Mouse (Mus musculus) MEL (cell line): Measurements from ENCODE around the gene Wdr70. TPM values are rescaled to one million over a fixed set of nuclear protein-coding genes. Genes with fewer than 3 reads are reported as not detected.
A peak's percentile ranks its signal among the peaks of the same experiment; 100 is the strongest.

Experiments used
- DNase-seq: peaks from one replicate; pipeline ENCODE4 v3.0.0; 2011; ENCODE audit warnings: low read depth, low spot score
- H3K27ac ChIP-seq: 2 replicates; pipeline ENCODE4 v1.5.1; 2012; ENCODE audit warnings: low read depth, mild to moderate bottlenecking, control low read depth, low read length, moderate library complexity; ENCODE audit not compliant: control insufficient read depth
- H3K27me3 ChIP-seq, 2 experiments: fragments of 150-350 bp in 1 of 2; sonication (generic) in 1 of 2; 2 replicates each; pipeline ENCODE4 v1.6.1; 2012; ENCODE audit warnings: low read length in 2 of 2, mild to moderate bottlenecking in 2 of 2, improper control_type of control experiment in 1 of 2, moderate library complexity in 1 of 2; ENCODE audit not compliant: insufficient read depth in 2 of 2, control insufficient read depth in 1 of 2
- H3K36me3 ChIP-seq, 2 experiments: 2 replicates each; pipeline ENCODE4 v1.6.1; 2012 to 2014; ENCODE audit warnings: low read length in 2 of 2, improper control_type of control experiment in 1 of 2, inconsistent platforms in 1 of 2, mild to moderate bottlenecking in 1 of 2; ENCODE audit not compliant: insufficient read depth in 2 of 2, control insufficient read depth in 1 of 2
- H3K4me1 ChIP-seq, 2 experiments: fragments of 150-350 bp in 1 of 2; sonication (generic) in 1 of 2; 2 replicates each; pipeline ENCODE4 v1.6.1; 2012; ENCODE audit warnings: low read length in 2 of 2, improper control_type of control experiment in 1 of 2, mild to moderate bottlenecking in 1 of 2; ENCODE audit not compliant: insufficient read depth in 2 of 2, control insufficient read depth in 1 of 2
- H3K4me3 ChIP-seq, 2 experiments: fragments of 150-350 bp in 1 of 2; sonication (generic) in 1 of 2; 2 replicates each; pipeline ENCODE4 v1.5.1; 2012; ENCODE audit warnings: low read depth in 2 of 2, low read length in 2 of 2, mild to moderate bottlenecking in 2 of 2, moderate library complexity in 2 of 2, control low read depth in 1 of 2, improper control_type of control experiment in 1 of 2; ENCODE audit not compliant: control insufficient read depth in 1 of 2, insufficient read depth in 1 of 2
- H3K79me2 ChIP-seq: 2 replicates; pipeline ENCODE4 v1.6.1; 2012; ENCODE audit warnings: mild to moderate bottlenecking, low read length, moderate library complexity; ENCODE audit not compliant: control insufficient read depth, poor library complexity, insufficient read depth
- H3K9ac ChIP-seq: 2 replicates; pipeline ENCODE4 v1.6.1; 2012; ENCODE audit warnings: low read depth, mild to moderate bottlenecking, control low read depth, low read length, moderate library complexity; ENCODE audit not compliant: control insufficient read depth, poor library complexity, severe bottlenecking
- H3K9me3 ChIP-seq: fragments of 150-350 bp; sonication (generic); replicated peaks from 2 replicates; pipeline ENCODE4 v1.6.1; 2012; ENCODE audit warnings: mild to moderate bottlenecking, low read length, improper control_type of control experiment, moderate library complexity; ENCODE audit not compliant: insufficient read depth
- BHLHE40 ChIP-seq: IDR thresholded peaks from 2 replicates; pipeline ENCODE4 v1.6.1; 2012; ENCODE audit warnings: low read depth, mild to moderate bottlenecking, inconsistent platforms, low read length, improper control_type of control experiment, borderline replicate concordance
- CTCF ChIP-seq, 3 experiments: IDR thresholded peaks in 2 of 3; conservative IDR thresholded peaks in 1 of 3; 2 replicates each; pipeline ENCODE4 v1.5.1; 2011 to 2012; ENCODE audit warnings: low read length in 3 of 3, low read depth in 2 of 3, mild to moderate bottlenecking in 2 of 3, improper control_type of control experiment in 1 of 3, inconsistent platforms in 1 of 3, mixed read lengths in 1 of 3, moderate library complexity in 1 of 3; ENCODE audit not compliant: control insufficient read depth in 1 of 3, insufficient read depth in 1 of 3, poor library complexity in 1 of 3, severe bottlenecking in 1 of 3
- JUND ChIP-seq: IDR thresholded peaks from 2 replicates; pipeline ENCODE4 v1.6.1; 2011; ENCODE audit warnings: low read depth, mild to moderate bottlenecking, improper control_type of control experiment, low read length
- MAX ChIP-seq: IDR thresholded peaks from 2 replicates; pipeline ENCODE4 v1.6.1; 2011; ENCODE audit warnings: low read length, improper control_type of control experiment
- MAZ ChIP-seq: IDR thresholded peaks from 2 replicates; pipeline ENCODE4 v1.6.1; 2012; ENCODE audit warnings: low read depth, mild to moderate bottlenecking, inconsistent platforms, low read length, improper control_type of control experiment
- MXI1 ChIP-seq: IDR thresholded peaks from 2 replicates; pipeline ENCODE4 v1.6.1; 2011; ENCODE audit warnings: mild to moderate bottlenecking, low read depth, low read length, improper control_type of control experiment
- MYB ChIP-seq: IDR thresholded peaks from 2 replicates; pipeline ENCODE4 v1.6.1; 2011; ENCODE audit warnings: mild to moderate bottlenecking, low read depth, low read length, improper control_type of control experiment
- NRF1 ChIP-seq: IDR thresholded peaks from 2 replicates; pipeline ENCODE4 v1.6.1; 2014; ENCODE audit warnings: low read depth, mild to moderate bottlenecking, inconsistent platforms, low read length, improper control_type of control experiment, moderate library complexity; ENCODE audit not compliant: poor library complexity, insufficient read depth, severe bottlenecking
- POLR2AphosphoS2 ChIP-seq: IDR thresholded peaks from 2 replicates; pipeline ENCODE4 v1.6.1; 2011; ENCODE audit warnings: low read length, improper control_type of control experiment
- POLR2AphosphoS5 ChIP-seq: IDR thresholded peaks from 2 replicates; pipeline ENCODE4 v1.6.1; 2012; ENCODE audit warnings: low read depth, borderline replicate concordance, mild to moderate bottlenecking, inconsistent platforms, low read length, moderate library complexity, mixed read lengths
- RAD21 ChIP-seq: IDR thresholded peaks from 2 replicates; pipeline ENCODE4 v1.6.1; 2011; ENCODE audit warnings: mild to moderate bottlenecking, low read depth, low read length, improper control_type of control experiment
- SMC3 ChIP-seq: IDR thresholded peaks from 2 replicates; pipeline ENCODE4 v1.6.1; 2011; ENCODE audit warnings: low read depth, low read length, improper control_type of control experiment
- TCF12 ChIP-seq: IDR thresholded peaks from 2 replicates; pipeline ENCODE4 v1.6.1; 2014; ENCODE audit warnings: low read depth, mild to moderate bottlenecking, inconsistent platforms, low read length, improper control_type of control experiment, moderate library complexity
- USF1 ChIP-seq: IDR thresholded peaks from 2 replicates; pipeline ENCODE4 v1.6.1; 2014; ENCODE audit warnings: low read depth, mild to moderate bottlenecking, inconsistent platforms, low read length, improper control_type of control experiment, moderate library complexity
- ZC3H11A ChIP-seq: IDR thresholded peaks from 2 replicates; pipeline ENCODE4 v1.6.1; 2012; ENCODE audit warnings: low read depth, mild to moderate bottlenecking, inconsistent platforms, low read length, improper control_type of control experiment
- ZKSCAN1 ChIP-seq: IDR thresholded peaks from 2 replicates; pipeline ENCODE4 v1.6.1; 2012; ENCODE audit warnings: low read depth, mild to moderate bottlenecking, inconsistent platforms, low read length, improper control_type of control experiment, moderate library complexity
- ZMIZ1 ChIP-seq: IDR thresholded peaks from 2 replicates; pipeline ENCODE4 v1.6.1; 2012; ENCODE audit warnings: low read depth, mild to moderate bottlenecking, inconsistent platforms, low read length, improper control_type of control experiment, moderate library complexity
- polyA plus RNA-seq, 2 experiments: library from polyadenylated mRNA; stranded (reverse) in 1 of 2; unstranded in 1 of 2; fragments of >175 nt in 1 of 2; fragments of >200 nt in 1 of 2; gene quantifications; 2 replicates each; pipeline versions ENCODE4 v1.2.1 to v1.2.4; 2012; ENCODE audit warnings: low replicate concordance in 2 of 2, low read depth in 1 of 2; ENCODE audit not compliant: insufficient read length in 2 of 2, insufficient read depth in 1 of 2, missing spikeins in 1 of 2
- total RNA-seq: library from RNA; depleted of rRNA; stranded (reverse); fragments of 300-350 nt; gene quantifications from 2 replicates; pipeline ENCODE4 v1.2.3, GENCODE M21; 2012

Gene Wdr70
- total and polyA plus RNA-seq, 3 experiments = 40.7 to 48.8 TPM; not detected in 1

- no peak overlapping the region for H3K9ac ChIP-seq
- no peak for DNase-seq
- TF ChIP-seq POLR2AphosphoS2 (no peak), MYB (no peak), MAX (no peak)
- no peaks in the 10 kb centered on the region for H3K79me2 ChIP-seq
- H3K27me3 ChIP-seq = no peaks in the 10 kb centered on the region
- H3K4me1 ChIP-seq = no peaks in the 10 kb centered on the region
- peaks cover 0 to 3% of the 10 kb centered on the region in 2 experiments; a peak in 1 of 4 replicates for H3K36me3 ChIP-seq
- no peaks in the 10 kb centered on the region for H3K9me3 ChIP-seq
- no peak overlapping the region for H3K4me3 ChIP-seq
- H3K27ac ChIP-seq = no peak overlapping the region
Measured at GRCm38 (mm10) chr15:8051177-8051576, 47.8 kb downstream of the Wdr70 start.

GRCm38 (mm10) chr15:8039834-8040233, 59.2 kb downstream of the Wdr70 start:
- Histone ChIP-seq H3K79me2 (no peaks in the 10 kb centered on the region), H3K4me3 (no peak overlapping the region), H3K9me3 (no peaks in the 10 kb centered on the region), H3K27ac (no peak overlapping the region), H3K36me3 (peaks cover 0 to 2% of the 10 kb centered on the region in 2 experiments; a peak in 2 of 4 replicates), H3K9ac (no peak overlapping the region)
- no peak for DNase-seq
- no peak for TF ChIP-seq ZKSCAN1
- no peak; the same call in 1 of the 2 replicates for TF ChIP-seq RAD21
- no peak for TF ChIP-seq POLR2AphosphoS5
- TF ChIP-seq BHLHE40 = no peak
- no peak for TF ChIP-seq TCF12
- TF ChIP-seq ZC3H11A = no peak
- TF ChIP-seq MXI1 = no peak
- peak; percentile 20; the same call in 1 of the 2 replicates for TF ChIP-seq SMC3
- no peak for TF ChIP-seq JUND
- no peak for TF ChIP-seq NRF1
- peak in 1 of 3 experiments; percentile 11; a peak in 1 of 6 replicates for TF ChIP-seq CTCF (IDR thresholded peaks at IDR 0.05 in 2 of 3, conservative IDR thresholded peaks at IDR 0.05 in 1 of 3; ENCODE audit: control insufficient read depth in 1 of 3, insufficient read depth in 1 of 3, low read depth in 2 of 3, low read length in 3 of 3, poor library complexity in 1 of 3, severe bottlenecking in 1 of 3)
- TF ChIP-seq, all 39 proteins: peak for 2
- Histone ChIP-seq H3K27me3 (no peaks in the 10 kb centered on the region), H3K4me1 (no peaks in the 10 kb centered on the region)

- no peak for TF ChIP-seq ZMIZ1
- peak; percentile 80 for TF ChIP-seq RAD21
- TF ChIP-seq CTCF (IDR thresholded peaks at IDR 0.05 in 2 of 3, conservative IDR thresholded peaks at IDR 0.05 in 1 of 3; ENCODE audit: control insufficient read depth in 1 of 3, insufficient read depth in 1 of 3, low read depth in 2 of 3, low read length in 3 of 3, poor library complexity in 1 of 3, severe bottlenecking in 1 of 3) = peak; percentile 61 to 76 (median 72)
- peak; percentile 72 for TF ChIP-seq ZC3H11A
- no peak for TF ChIP-seq MAZ
- TF ChIP-seq USF1 = no peak
- peak; percentile 82 for TF ChIP-seq SMC3
- Histone ChIP-seq H3K4me1 (no peaks in the 10 kb centered on the region), H3K27ac (no peak overlapping the region), H3K9ac (no peak overlapping the region), H3K36me3 (peaks cover 0 to 7% of the 10 kb centered on the region in 2 experiments; a peak in 2 of 4 replicates), H3K4me3 (no peak overlapping the region), H3K27me3 (no peaks in the 10 kb centered on the region), H3K9me3 (no peaks in the 10 kb centered on the region), H3K79me2 (no peaks in the 10 kb centered on the region)
- DNase-seq = peak; percentile 65
Measured at GRCm38 (mm10) chr15:8038457-8038856, 60.6 kb downstream of the Wdr70 start.
